Mouse (Mus musculus) lung, embryonic 16.5 days (tissue): ENCODE results near the gene Rbfox2. TPM values are rescaled to one million over a fixed set of nuclear protein-coding genes. Genes with fewer than 3 reads are reported as not detected.

Source experiments
- ATAC-seq: fragments of 200-750 bp; cut with Nextera tagmentation; 2 replicates; pipeline ENCODE4 v1.8.0; 2017; ENCODE audit warnings: low read depth, mild to moderate bottlenecking, moderate library complexity
- H3K27ac ChIP-seq: fragments of 300-500 bp; sonication (generic); 2 replicates; pipeline ENCODE4 v1.5.1; 2014; ENCODE audit warnings: mild to moderate bottlenecking, control low read depth, low read length
- H3K27me3 ChIP-seq: fragments of 300-500 bp; sonication (generic); 2 replicates; pipeline ENCODE4 v1.6.1; 2014; ENCODE audit warnings: low read depth, low read length, mixed read lengths; ENCODE audit not compliant: control insufficient read depth, insufficient read depth
- H3K36me3 ChIP-seq: fragments of 300-500 bp; sonication (generic); 2 replicates; pipeline ENCODE4 v1.6.1; 2014; ENCODE audit warnings: low read length; ENCODE audit not compliant: control insufficient read depth, insufficient read depth
- H3K4me1 ChIP-seq: fragments of 300-500 bp; sonication (generic); replicated peaks from 2 replicates; pipeline ENCODE4 v1.6.1; 2014; ENCODE audit warnings: low read length, mixed read lengths; ENCODE audit not compliant: control insufficient read depth, insufficient read depth
- H3K4me2 ChIP-seq: fragments of 300-500 bp; sonication (generic); 2 replicates; pipeline ENCODE4 v1.6.1; 2014; ENCODE audit warnings: low read depth, low read length, control low read depth
- H3K4me3 ChIP-seq: fragments of 300-500 bp; sonication (generic); 2 replicates; pipeline ENCODE4 v1.5.1; 2014; ENCODE audit warnings: mild to moderate bottlenecking, low read length, control low read depth
- H3K9ac ChIP-seq: fragments of 300-500 bp; sonication (generic); 2 replicates; pipeline ENCODE4 v1.6.1; 2014; ENCODE audit warnings: low read length, control low read depth
- H3K9me3 ChIP-seq: fragments of 300-500 bp; sonication (generic); 2 replicates; pipeline ENCODE4 v1.6.1; 2016; ENCODE audit warnings: low read length; ENCODE audit not compliant: control insufficient read depth
- WGBS: fragments of 180-500 bp; shearing (Covaris S2); extraction: QIAGEN DNeasy Blood & Tissue Kit; methylation state at CpG from one replicate; pipeline ENCODE4 v1.1.7; 2014; 5-methylcytosine and 5-hydroxymethylcytosine counted together
- polyA plus RNA-seq: library from polyadenylated mRNA; unstranded; fragments of >200 nt; fragmentation: Nextera tagmentation; extraction: Ambion mirVana; gene quantifications from 2 replicates; pipeline ENCODE4 v1.2.1, GENCODE M21; 2015

Rbfox2 gene
- polyA plus RNA-seq, 1 experiment from 2014 or later = 41.9 TPM

DNA sequence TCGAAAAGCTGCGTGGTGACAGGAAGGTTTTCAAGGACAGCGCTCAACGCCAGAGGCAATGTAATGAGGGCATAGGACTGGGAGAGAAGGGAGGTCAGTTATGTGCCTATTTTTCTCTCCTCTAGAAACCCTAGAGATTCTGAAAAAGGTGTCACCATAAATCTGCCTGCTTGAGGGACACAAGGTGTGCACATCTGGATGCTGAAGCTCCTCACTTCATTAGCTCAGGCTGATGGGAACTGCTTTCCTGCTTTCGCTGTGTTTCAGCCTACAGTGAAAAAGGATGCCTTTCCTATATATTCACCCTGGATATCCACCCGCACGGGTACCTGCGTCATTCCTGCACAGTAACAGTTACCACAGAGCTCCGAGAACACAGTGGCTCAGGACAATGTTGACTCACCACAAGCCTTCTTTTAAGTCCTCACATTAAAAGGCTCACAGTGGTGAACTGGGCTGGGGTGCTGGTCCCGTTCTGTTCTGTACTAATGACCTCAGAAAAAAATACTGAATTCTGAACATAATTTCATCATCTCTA is 152.5 kb downstream of the Rbfox2 start:
- no peaks in the 10 kb centered on the region for H3K9me3 ChIP-seq
- peaks cover 45% of the 10 kb centered on the region for H3K4me1 ChIP-seq
- 55% methylated on average over 10 of the region's 10 CpGs for WGBS
- H3K27ac ChIP-seq = peak overlapping the region; percentile 97
- no peak overlapping the region for H3K4me2 ChIP-seq
- H3K36me3 ChIP-seq = no peaks in the 10 kb centered on the region
- no peak for ATAC-seq
- no peak overlapping the region for H3K9ac ChIP-seq
- no peak overlapping the region for H3K4me3 ChIP-seq
- H3K27me3 ChIP-seq = no peaks in the 10 kb centered on the region

DNA sequence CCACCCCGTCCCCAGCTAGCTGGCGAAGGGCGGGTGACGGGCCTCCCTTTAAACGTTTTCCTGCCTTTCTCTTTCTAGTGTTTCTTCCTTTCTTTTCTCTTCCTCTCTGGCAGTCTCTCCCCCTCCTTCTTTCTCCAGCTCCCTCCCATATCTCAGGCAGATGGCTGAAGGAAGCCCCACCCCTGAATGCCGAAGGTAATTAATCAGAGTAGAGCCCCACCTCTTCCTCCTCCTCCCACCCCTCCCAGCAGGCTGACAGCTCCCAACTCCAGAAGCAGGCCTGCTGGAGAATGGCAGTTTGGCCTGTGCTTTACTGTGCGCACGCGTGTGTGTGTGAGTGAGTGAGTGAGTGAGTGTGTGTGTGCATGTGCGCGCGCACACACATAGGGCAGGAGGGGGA is 153.2 kb downstream of the Rbfox2 start:
- Histone ChIP-seq H3K36me3 (no peaks in the 10 kb centered on the region), H3K4me2 (peak overlapping the region; percentile 65), H3K9me3 (no peaks in the 10 kb centered on the region), H3K4me3 (peak overlapping the region; percentile 65), H3K9ac (peak overlapping the region; percentile 67), H3K27ac (peak overlapping the region; percentile 97), H3K27me3 (no peaks in the 10 kb centered on the region), H3K4me1 (peaks cover 49% of the 10 kb centered on the region)
- ATAC-seq = peak; percentile 91
- 1% methylated on average over 12 of the region's 12 CpGs for WGBS

DNA sequence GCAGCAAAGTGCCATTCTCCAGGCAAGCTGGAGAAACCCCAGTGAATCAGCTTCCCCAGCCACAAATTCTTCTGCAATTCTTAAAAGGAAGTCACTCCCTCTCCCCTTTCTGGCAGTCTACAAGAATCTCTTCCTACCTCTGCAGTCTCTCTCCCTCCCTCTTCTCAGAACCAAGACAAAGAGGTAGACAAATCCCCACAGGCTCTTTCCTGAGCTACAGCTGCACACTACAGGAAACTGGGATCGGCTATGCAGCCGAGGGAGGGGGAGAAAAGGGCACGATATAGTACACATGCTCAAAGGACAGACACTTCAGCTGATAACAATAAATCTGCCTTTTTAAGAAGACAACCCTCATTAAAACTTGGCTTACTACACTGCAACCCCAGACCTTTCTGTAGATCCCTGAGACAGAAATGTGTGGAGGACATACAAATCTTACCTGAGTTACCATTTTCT is 153.7 kb downstream of the Rbfox2 start:
- peaks cover 49% of the 10 kb centered on the region for H3K4me1 ChIP-seq
- peak overlapping the region; percentile 97 for H3K27ac ChIP-seq
- ATAC-seq = peak; percentile 64
- H3K9me3 ChIP-seq = no peaks in the 10 kb centered on the region
- H3K9ac ChIP-seq = peak overlapping the region; percentile 67
- H3K4me2 ChIP-seq = peak overlapping the region; percentile 65
- H3K36me3 ChIP-seq = no peaks in the 10 kb centered on the region
- no peaks in the 10 kb centered on the region for H3K27me3 ChIP-seq
- 0% methylated on average over 3 of the region's 3 CpGs for WGBS
- H3K4me3 ChIP-seq = peak overlapping the region; percentile 65

DNA sequence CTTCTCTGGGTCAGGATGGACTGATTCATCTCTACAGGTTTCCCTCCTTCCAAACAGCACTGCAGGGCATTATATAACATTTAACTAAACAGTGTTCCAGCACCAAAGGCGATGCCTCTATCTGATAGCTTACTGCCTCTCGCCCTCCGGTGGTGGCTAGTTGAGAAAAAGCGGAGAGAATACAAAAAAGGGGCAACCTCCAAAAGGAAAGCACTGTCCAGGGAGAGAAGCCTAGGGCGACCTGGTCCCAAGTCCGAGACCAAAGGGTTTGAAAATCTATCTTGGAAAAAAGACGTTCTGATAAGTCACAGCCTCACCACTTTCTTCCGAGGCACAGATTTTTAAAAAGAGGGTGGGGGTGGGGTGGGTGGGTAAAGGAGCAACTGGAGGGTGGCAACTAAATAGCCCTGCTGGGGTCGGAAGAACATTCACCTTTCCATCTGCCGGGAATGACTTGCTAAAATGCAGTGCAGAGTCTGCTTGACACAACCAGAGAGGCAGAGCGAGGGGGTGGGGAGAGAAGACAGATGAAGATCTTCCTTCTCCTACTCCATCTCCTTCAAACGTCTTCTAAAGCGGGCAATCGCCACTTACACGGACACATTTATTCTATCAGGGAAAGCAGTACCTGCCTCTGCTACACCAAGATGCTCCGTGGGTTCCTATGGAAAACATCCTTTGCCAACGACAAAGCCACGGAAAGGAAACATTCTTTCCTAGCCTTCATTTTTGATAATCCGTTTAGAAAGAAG is 154.3 kb downstream of the Rbfox2 start:
- Histone ChIP-seq H3K4me1 (peaks cover 49% of the 10 kb centered on the region), H3K9me3 (no peaks in the 10 kb centered on the region), H3K27ac (peak overlapping the region; percentile 97), H3K36me3 (no peaks in the 10 kb centered on the region), H3K9ac (peak overlapping the region; percentile 67), H3K27me3 (no peaks in the 10 kb centered on the region), H3K4me3 (peak overlapping the region; percentile 65), H3K4me2 (peak overlapping the region; percentile 65)
- no peak for ATAC-seq
- WGBS = under 1% methylated on average over 19 of the region's 19 CpGs

DNA sequence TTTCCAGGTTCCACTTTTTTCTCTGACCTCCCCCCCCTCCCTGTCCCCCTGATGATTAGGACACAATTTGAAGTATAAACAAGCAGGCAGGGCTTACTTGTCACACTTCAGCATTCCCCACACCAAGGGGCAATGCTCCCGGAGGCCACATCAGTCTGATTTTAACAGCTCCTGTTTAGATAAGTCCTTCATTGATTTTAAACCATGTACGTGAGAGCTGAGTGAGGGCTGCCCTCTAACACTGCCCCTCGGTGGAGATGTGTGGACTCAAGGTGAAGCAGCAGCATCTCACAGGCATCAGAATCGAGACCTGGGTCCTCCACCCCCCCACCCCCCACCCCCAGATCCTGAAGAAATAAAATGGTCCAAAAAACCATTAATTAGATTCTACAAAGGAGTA is 155.0 kb downstream of the Rbfox2 start:
- Histone ChIP-seq H3K4me3 (peak overlapping the region; percentile 65), H3K27ac (peak overlapping the region; percentile 25; the same call in 1 of the 2 replicates), H3K9ac (peak overlapping the region; percentile 67), H3K4me1 (peaks cover 45% of the 10 kb centered on the region), H3K9me3 (no peaks in the 10 kb centered on the region), H3K27me3 (no peaks in the 10 kb centered on the region), H3K36me3 (no peaks in the 10 kb centered on the region), H3K4me2 (peak overlapping the region; percentile 65)
- WGBS = 9% methylated on average over 4 of the region's 4 CpGs
- no peak for ATAC-seq

DNA sequence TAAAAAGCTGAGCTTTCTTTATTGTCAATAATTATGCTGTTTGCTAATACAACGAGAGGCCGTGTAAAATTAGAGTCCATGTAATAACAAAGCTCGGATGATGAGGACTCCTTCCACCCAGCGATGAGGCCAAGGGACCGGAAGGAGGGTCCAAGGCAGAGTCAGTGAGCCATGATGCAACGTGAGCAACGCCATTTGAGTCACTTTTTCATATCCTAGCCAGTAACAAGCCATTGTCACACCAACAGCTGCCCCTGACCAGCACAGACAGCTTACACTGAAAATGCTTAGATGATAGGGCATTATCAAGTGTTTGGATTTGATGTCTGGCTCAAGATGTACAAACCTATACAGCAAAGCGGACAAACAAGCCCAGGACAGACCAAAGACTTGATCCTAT is 155.6 kb downstream of the Rbfox2 start:
- WGBS = 25% methylated on average over 8 of the region's 8 CpGs
- no peaks in the 10 kb centered on the region for H3K36me3 ChIP-seq
- peak overlapping the region; percentile 65 for H3K4me2 ChIP-seq
- peak overlapping the region; percentile 50 for H3K9ac ChIP-seq
- H3K27ac ChIP-seq = peak overlapping the region; percentile 82
- H3K27me3 ChIP-seq = no peaks in the 10 kb centered on the region
- no peak for ATAC-seq
- no peaks in the 10 kb centered on the region for H3K9me3 ChIP-seq
- peaks cover 38% of the 10 kb centered on the region for H3K4me1 ChIP-seq
- peak overlapping the region; percentile 65 for H3K4me3 ChIP-seq

DNA sequence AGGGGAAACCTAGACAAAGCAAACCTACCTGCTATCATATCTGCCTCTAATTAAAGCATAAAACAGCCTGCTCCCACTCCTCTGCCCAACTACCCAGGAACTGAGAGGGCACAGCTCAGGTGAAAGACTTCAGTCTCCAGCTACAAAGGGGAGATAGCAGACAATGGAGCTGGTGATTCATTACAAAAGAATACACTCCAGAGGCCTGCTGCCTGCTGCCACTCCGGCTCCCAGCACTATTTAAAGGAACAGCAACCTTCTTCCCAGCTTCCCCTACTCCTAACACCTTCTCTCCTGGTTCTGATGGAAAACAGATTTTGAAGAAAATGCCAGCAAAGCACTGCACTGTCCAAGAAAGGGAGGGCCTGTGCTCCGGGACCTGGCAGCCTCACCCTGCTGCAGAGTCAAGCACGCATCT is 156.4 kb downstream of the Rbfox2 start:
- peak overlapping the region; percentile 98 for H3K27ac ChIP-seq
- ATAC-seq = peak; percentile 37
- H3K27me3 ChIP-seq = no peaks in the 10 kb centered on the region
- WGBS = 21% methylated on average over 3 of the region's 3 CpGs
- peak overlapping the region; percentile 38 for H3K4me3 ChIP-seq
- H3K9ac ChIP-seq = peak overlapping the region; percentile 58
- H3K36me3 ChIP-seq = no peaks in the 10 kb centered on the region
- H3K9me3 ChIP-seq = no peaks in the 10 kb centered on the region
- peak overlapping the region; percentile 60 for H3K4me2 ChIP-seq
- peaks cover 35% of the 10 kb centered on the region for H3K4me1 ChIP-seq

DNA sequence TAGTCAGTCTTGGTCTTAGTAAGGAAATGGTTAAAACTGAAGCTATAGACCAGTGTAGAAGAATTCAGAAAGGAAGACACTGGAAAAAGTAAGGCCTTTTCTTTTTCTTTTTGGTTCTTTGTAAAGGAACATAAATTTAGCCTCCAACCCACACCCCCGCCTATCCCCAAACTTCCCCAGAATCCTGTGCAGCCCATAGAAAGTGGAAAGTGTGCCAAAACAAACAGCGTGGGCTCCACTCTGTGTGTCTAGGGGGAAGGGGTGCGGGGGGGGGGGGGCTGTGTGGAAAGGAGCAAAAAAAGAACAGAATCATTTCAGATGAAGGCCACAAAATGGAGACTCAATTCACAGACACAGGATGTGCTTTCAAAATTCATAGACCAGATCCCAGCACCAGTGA is 156.8 kb downstream of the Rbfox2 start:
- Histone ChIP-seq H3K4me1 (peaks cover 35% of the 10 kb centered on the region), H3K9me3 (no peaks in the 10 kb centered on the region), H3K27ac (peak overlapping the region; percentile 98), H3K36me3 (no peaks in the 10 kb centered on the region), H3K4me2 (peak overlapping the region; percentile 60), H3K4me3 (peak overlapping the region; percentile 38), H3K9ac (peak overlapping the region; percentile 58), H3K27me3 (no peaks in the 10 kb centered on the region)
- ATAC-seq = peak; percentile 68
- 3% methylated on average over 3 of the region's 3 CpGs for WGBS

DNA sequence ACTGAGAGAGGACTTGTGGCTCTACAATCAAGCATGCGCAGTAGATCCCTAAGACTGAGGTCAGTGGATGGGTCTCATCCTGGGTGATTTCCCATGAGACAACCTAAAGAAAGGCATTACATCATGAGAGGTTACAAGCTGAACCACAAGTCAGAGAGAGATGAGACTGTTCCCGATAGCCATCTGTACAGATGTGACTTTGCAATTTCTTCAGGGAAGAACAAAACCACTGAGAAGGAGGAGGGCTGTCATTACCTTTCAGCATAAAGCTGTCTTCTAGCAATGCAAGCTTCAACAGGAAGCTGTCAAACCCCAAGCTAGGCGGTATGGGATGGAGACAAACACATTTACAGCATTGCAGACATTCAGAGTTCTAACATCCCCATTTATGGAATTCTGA is 157.3 kb downstream of the Rbfox2 start:
- peak overlapping the region; percentile 84 for H3K27ac ChIP-seq
- WGBS = 54% methylated on average over 3 of the region's 3 CpGs
- H3K9me3 ChIP-seq = no peaks in the 10 kb centered on the region
- no peak for ATAC-seq
- H3K4me3 ChIP-seq = no peak overlapping the region
- peak overlapping the region; percentile 60 for H3K4me2 ChIP-seq
- no peaks in the 10 kb centered on the region for H3K27me3 ChIP-seq
- H3K4me1 ChIP-seq = peaks cover 35% of the 10 kb centered on the region
- peak overlapping the region; percentile 53 for H3K9ac ChIP-seq
- no peaks in the 10 kb centered on the region for H3K36me3 ChIP-seq
